Mouse (Mus musculus): ENCODE results near the gene Rnf144b.

DNA sequence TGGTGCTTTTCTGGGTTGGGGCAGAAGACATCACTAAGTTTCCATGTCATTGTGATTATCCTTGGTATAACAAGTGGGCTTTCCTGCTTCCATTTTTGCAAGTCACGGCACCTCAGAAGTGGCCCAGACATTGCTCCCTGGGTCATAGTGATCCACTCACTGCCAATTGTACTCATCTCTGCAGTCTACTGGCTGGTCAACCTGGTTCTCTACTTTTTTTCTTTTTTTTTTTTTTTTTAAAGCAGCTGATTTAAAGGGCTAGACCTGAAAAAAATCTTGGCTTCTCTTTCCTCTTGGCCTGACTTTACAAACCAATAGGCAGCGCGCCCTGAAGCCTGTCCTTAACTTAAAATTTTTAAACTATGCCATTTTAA, 102.9 kb downstream of the Rnf144b start:
- TF ChIP-seq POLR2A (IDR thresholded peaks at IDR 0.05; ENCODE audit: low read depth, low read length) (no peak), CTCF (IDR thresholded peaks at IDR 0.05; ENCODE audit: extremely low read depth, insufficient read length, insufficient replicate concordance, low read depth, low read length) (no peak)
